Mouse (Mus musculus) small intestine, adult 2 months (tissue): ENCODE measurements around the gene Spock2.

ENCODE experiments used
- CTCF ChIP-seq: fragments of 200-500 bp; IDR thresholded peaks from 2 replicates; pipeline ENCODE4 v1.5.1; 2012; ENCODE audit warnings: low read depth, mild to moderate bottlenecking, control low read depth, inconsistent platforms, low read length, moderate library complexity, mixed read lengths; ENCODE audit not compliant: insufficient replicate concordance, insufficient read length; ENCODE audit errors: extremely low read depth
- POLR2A ChIP-seq: fragments of 200-500 bp; IDR thresholded peaks from 2 replicates; pipeline ENCODE4 v1.6.1; 2012; ENCODE audit warnings: low read depth, mild to moderate bottlenecking, control low read depth, inconsistent platforms, low read length, moderate library complexity

DNA sequence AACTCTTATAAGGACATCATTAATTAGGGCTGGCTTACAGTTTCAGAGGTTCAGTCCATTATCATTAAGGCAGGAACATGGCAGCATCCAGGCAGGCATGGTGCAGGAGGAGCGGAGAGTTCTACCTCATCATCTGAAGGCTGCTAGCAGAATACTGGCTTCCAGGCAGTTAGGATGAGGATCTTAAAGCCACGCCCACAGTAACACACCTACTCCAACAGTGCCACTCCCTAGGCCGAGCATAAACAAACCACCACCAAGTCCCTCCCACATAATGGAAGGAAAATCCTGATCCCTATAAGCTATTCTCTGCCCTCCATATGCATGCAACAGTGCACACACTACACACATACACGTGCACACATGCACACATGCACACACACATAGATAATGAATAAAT, 66.3 kb downstream of the Spock2 start:
- TF ChIP-seq CTCF = no peak
- no peak for TF ChIP-seq POLR2A
